In genomic region chr8:110217198-110217597, GRCm38 (mm10) we compare ENCODE assay signal across 7 mouse cellular contexts. TPM values are rescaled to one million over a fixed set of nuclear protein-coding genes. Genes with fewer than 3 reads are reported as not detected.
DNase-seq lines count a peak whose midpoint lies in the region; ATAC-seq and TF ChIP-seq lines count a peak whose summit lies in the region.

No protein-coding gene starts in this region.

- ATAC-seq in lung, embryonic 14.5 days (ENCODE audit: insufficient read depth): peak; percentile 50
- ATAC-seq in embryonic facial prominence, embryonic 11.5 days (replicated peaks; ENCODE audit: insufficient number of reproducible peaks, low FRiP score, low TSS enrichment, low read depth): peak; percentile 35; the same call in 1 of the 2 replicates
- ATAC-seq in hindbrain, embryonic 11.5 days (ENCODE audit: low FRiP score): peak; percentile 48
- peak; percentile 47 for ATAC-seq in midbrain, embryonic 11.5 days (ENCODE audit: low FRiP score)
- no peak for ATAC-seq in CD4-positive, CD25-positive, alpha-beta regulatory T cell, adult 4 months

- peak overlapping the region; percentile 73 for H3K4me2 ChIP-seq in lung, embryonic 14.5 days
- peak overlapping the region; percentile 49 for H3K4me2 ChIP-seq in embryonic facial prominence, embryonic 11.5 days (ENCODE audit: low read depth, low read length)
- peak overlapping the region; percentile 37 for H3K4me2 ChIP-seq in hindbrain, embryonic 11.5 days (replicated peaks; ENCODE audit: low read depth, low read length)
- peak overlapping the region; percentile 69 for H3K4me2 ChIP-seq in midbrain, embryonic 11.5 days

- no peaks in the 10 kb centered on the region for H3K9me3 ChIP-seq in lung, embryonic 14.5 days (ENCODE audit: low read depth, low read length)
- H3K9me3 ChIP-seq in embryonic facial prominence, embryonic 11.5 days (replicated peaks; ENCODE audit: control insufficient read depth, low read length): no peaks in the 10 kb centered on the region
- H3K9me3 ChIP-seq in hindbrain, embryonic 11.5 days (ENCODE audit: control insufficient read depth, low read length): no peaks in the 10 kb centered on the region
- no peaks in the 10 kb centered on the region for H3K9me3 ChIP-seq in midbrain, embryonic 11.5 days (ENCODE audit: control insufficient read depth, low read length)

- 33% methylated on average over 5 of the region's 5 CpGs for WGBS in lung, embryonic 14.5 days
- 24% methylated on average over 5 of the region's 5 CpGs for WGBS in embryonic facial prominence, embryonic 11.5 days
- 35% methylated on average over 5 of the region's 5 CpGs for WGBS in hindbrain, embryonic 11.5 days
- WGBS in midbrain, embryonic 11.5 days: 38% methylated on average over 5 of the region's 5 CpGs

- H3K4me3 ChIP-seq in lung, embryonic 14.5 days (ENCODE audit: low read depth, low read length): peak overlapping the region; percentile 60
- peak overlapping the region; percentile 51 for H3K4me3 ChIP-seq in embryonic facial prominence, embryonic 11.5 days (ENCODE audit: low read depth, low read length)
- peak overlapping the region; percentile 52 for H3K4me3 ChIP-seq in hindbrain, embryonic 11.5 days (ENCODE audit: low read depth, low read length)
- H3K4me3 ChIP-seq in midbrain, embryonic 11.5 days (ENCODE audit: low read depth, low read length): peak overlapping the region; percentile 51

- H3K36me3 ChIP-seq in lung, embryonic 14.5 days (ENCODE audit: insufficient read depth): peaks cover 12% of the 10 kb centered on the region
- no peaks in the 10 kb centered on the region for H3K36me3 ChIP-seq in embryonic facial prominence, embryonic 11.5 days (replicated peaks; ENCODE audit: control insufficient read depth, insufficient read depth, low read depth, low read length)
- H3K36me3 ChIP-seq in hindbrain, embryonic 11.5 days (ENCODE audit: control insufficient read depth, insufficient read depth, low read length): peaks cover 4% of the 10 kb centered on the region
- peaks cover 12% of the 10 kb centered on the region for H3K36me3 ChIP-seq in midbrain, embryonic 11.5 days (ENCODE audit: control insufficient read depth, insufficient read depth, low read length)

- no peak overlapping the region for H3K9ac ChIP-seq in lung, embryonic 14.5 days
- H3K9ac ChIP-seq in embryonic facial prominence, embryonic 11.5 days (replicated peaks; ENCODE audit: low read length): no peak overlapping the region
- H3K9ac ChIP-seq in hindbrain, embryonic 11.5 days (ENCODE audit: low read depth, low read length): 0 out of 2 replicates have a peak overlapping the region, but pooled peaks have one; percentile 5
- H3K9ac ChIP-seq in midbrain, embryonic 11.5 days (ENCODE audit: low read length): no peak overlapping the region

- no peak for TF ChIP-seq CTCF in lung, embryonic 14.5 days (IDR thresholded peaks at IDR 0.05; ENCODE audit: low read depth)

- no peaks in the 10 kb centered on the region for H3K27me3 ChIP-seq in lung, embryonic 14.5 days (ENCODE audit: insufficient read depth, low read length)
- H3K27me3 ChIP-seq in embryonic facial prominence, embryonic 11.5 days (ENCODE audit: control insufficient read depth, insufficient read depth, low read length): no peaks in the 10 kb centered on the region
- H3K27me3 ChIP-seq in hindbrain, embryonic 11.5 days (ENCODE audit: control insufficient read depth, insufficient read depth, low read length): no peaks in the 10 kb centered on the region
- H3K27me3 ChIP-seq in midbrain, embryonic 11.5 days (ENCODE audit: control insufficient read depth, insufficient read depth, low read length): no peaks in the 10 kb centered on the region

- no peak for DNase-seq in lung, embryonic 14.5 days
- no peak for DNase-seq in lung, adult 18-20 months
- DNase-seq in embryonic facial prominence, embryonic 11.5 days (ENCODE audit: low spot score): no peak
- no peak for DNase-seq in hindbrain, embryonic 11.5 days (ENCODE audit: low spot score)
- no peak for DNase-seq in midbrain, embryonic 11.5 days (ENCODE audit: low spot score, missing footprints)
- DNase-seq in left cerebral cortex, postnatal 10 days (ENCODE audit: extremely low spot score in 1 of 2, low spot score in 2 of 2): no peak

- intact Hi-C loops in left cerebral cortex, postnatal 10 days (cut with DNase I): no loop called here

- H3K4me1 ChIP-seq in lung, embryonic 14.5 days (ENCODE audit: insufficient read depth): peaks cover 3% of the 10 kb centered on the region; the same call in 1 of the 2 replicates
- H3K4me1 ChIP-seq in embryonic facial prominence, embryonic 11.5 days (ENCODE audit: control insufficient read depth, insufficient read depth, low read length): no peaks in the 10 kb centered on the region
- no peaks in the 10 kb centered on the region for H3K4me1 ChIP-seq in hindbrain, embryonic 11.5 days (replicated peaks; ENCODE audit: control insufficient read depth, insufficient read depth, low read length)
- peaks cover 5% of the 10 kb centered on the region for H3K4me1 ChIP-seq in midbrain, embryonic 11.5 days (ENCODE audit: control insufficient read depth, insufficient read depth, low read length)

- no peak overlapping the region for H3K27ac ChIP-seq in lung, embryonic 14.5 days (ENCODE audit: low read depth)
- H3K27ac ChIP-seq in embryonic facial prominence, embryonic 11.5 days (replicated peaks; ENCODE audit: low read depth, low read length): no peak overlapping the region
- no peak overlapping the region for H3K27ac ChIP-seq in hindbrain, embryonic 11.5 days (ENCODE audit: low read depth, low read length)
- H3K27ac ChIP-seq in midbrain, embryonic 11.5 days (ENCODE audit: low read depth, low read length): no peak overlapping the region

RNA-seq across cellular contexts. Expression of gene Cmtr2, which starts 1.7 kb away (rescaled TPM):
- 8.3 and 8.9 TPM in 2 replicates for polyA plus RNA-seq in lung, embryonic 14.5 days (2014; fragmentation: Nextera tagmentation; extraction: Ambion mirVana)
- polyA plus RNA-seq in embryonic facial prominence, embryonic 11.5 days (2014; fragmentation: Nextera tagmentation; extraction: Ambion mirVana): 10.0 and 10.8 TPM in 2 replicates
- polyA plus RNA-seq in hindbrain, embryonic 11.5 days (2014; fragmentation: Nextera tagmentation; extraction: Ambion mirVana): 10.5 and 12.5 TPM in 2 replicates
- polyA plus RNA-seq in midbrain, embryonic 11.5 days (2014; fragmentation: Nextera tagmentation; extraction: Ambion mirVana): 13.1 and 13.5 TPM in 2 replicates
- total RNA-seq in left cerebral cortex, postnatal 10 days (2021): 1 to 10 TPM; 5.1 to 5.3 TPM
- 10 to 100 TPM in 1 of 2 experiments, 1 to 10 TPM in 1; 7.2 to 10.7 TPM for polyA plus RNA-seq in CD4-positive, CD25-positive, alpha-beta regulatory T cell, adult 4 months (2017; shearing (Covaris generic))

RNA-seq across cellular contexts. Expression of gene Calb2, which starts 49.2 kb away (rescaled TPM):
- 22.7 and 23.0 TPM in 2 replicates for polyA plus RNA-seq in lung, embryonic 14.5 days (2014; fragmentation: Nextera tagmentation; extraction: Ambion mirVana)
- 5.0 and 6.6 TPM in 2 replicates for polyA plus RNA-seq in embryonic facial prominence, embryonic 11.5 days (2014; fragmentation: Nextera tagmentation; extraction: Ambion mirVana)
- polyA plus RNA-seq in hindbrain, embryonic 11.5 days (2014; fragmentation: Nextera tagmentation; extraction: Ambion mirVana): 27.5 and 38.2 TPM in 2 replicates
- 3.9 and 4.0 TPM in 2 replicates for polyA plus RNA-seq in midbrain, embryonic 11.5 days (2014; fragmentation: Nextera tagmentation; extraction: Ambion mirVana)
- total RNA-seq in left cerebral cortex, postnatal 10 days (2021): 10 to 100 TPM; 59.2 to 70.7 TPM
- not detected for polyA plus RNA-seq in CD4-positive, CD25-positive, alpha-beta regulatory T cell, adult 4 months (2017; shearing (Covaris generic))

RNA-seq across cellular contexts. Expression of gene Hydin, which starts 49.6 kb away (rescaled TPM):
- 0.12 and 0.18 TPM in 2 replicates for polyA plus RNA-seq in lung, embryonic 14.5 days (2014; fragmentation: Nextera tagmentation; extraction: Ambion mirVana)
- polyA plus RNA-seq in embryonic facial prominence, embryonic 11.5 days (2014; fragmentation: Nextera tagmentation; extraction: Ambion mirVana): 0.17 TPM in 1 of 2 replicates, not detected in the other
- 0.33 and 0.36 TPM in 2 replicates for polyA plus RNA-seq in hindbrain, embryonic 11.5 days (2014; fragmentation: Nextera tagmentation; extraction: Ambion mirVana)
- polyA plus RNA-seq in midbrain, embryonic 11.5 days (2014; fragmentation: Nextera tagmentation; extraction: Ambion mirVana): 0.03 and 0.18 TPM in 2 replicates
- under 1 TPM; 0.24 to 0.26 TPM for total RNA-seq in left cerebral cortex, postnatal 10 days (2021)
- under 1 TPM in 1 of 2 experiments, not detected in 1; 0.01 TPM for polyA plus RNA-seq in CD4-positive, CD25-positive, alpha-beta regulatory T cell, adult 4 months (2017; shearing (Covaris generic))
